Mouse (Mus musculus) brown adipose tissue, adult 24 weeks (tissue): ENCODE data around the gene Sarm1. TPM values are rescaled to one million over a fixed set of nuclear protein-coding genes. Genes with fewer than 3 reads are reported as not detected.

Experiments used
- H3K27ac ChIP-seq: fragments of 200-500 bp; replicated peaks from 2 replicates; pipeline ENCODE4 v1.5.1; 2012; ENCODE audit warnings: low read depth, mild to moderate bottlenecking, low read length
- H3K4me1 ChIP-seq: fragments of 200-500 bp; 2 replicates; pipeline ENCODE4 v1.6.1; 2012; ENCODE audit warnings: low read length, mixed read lengths; ENCODE audit not compliant: control insufficient read depth, insufficient read depth, insufficient read length
- H3K4me3 ChIP-seq: fragments of 200-500 bp; 2 replicates; pipeline ENCODE4 v1.5.1; 2012; ENCODE audit warnings: low read depth, mild to moderate bottlenecking, low read length, moderate library complexity; ENCODE audit not compliant: insufficient read depth
- polyA plus RNA-seq: library from polyadenylated mRNA; stranded (reverse); fragments of >200 nt; gene quantifications from 2 replicates; pipeline ENCODE4 v1.2.4, GENCODE M21; 2012; ENCODE audit not compliant: missing spikeins, insufficient read depth, insufficient read length

Gene Sarm1
- polyA plus RNA-seq, 1 experiment = not detected

DNA sequence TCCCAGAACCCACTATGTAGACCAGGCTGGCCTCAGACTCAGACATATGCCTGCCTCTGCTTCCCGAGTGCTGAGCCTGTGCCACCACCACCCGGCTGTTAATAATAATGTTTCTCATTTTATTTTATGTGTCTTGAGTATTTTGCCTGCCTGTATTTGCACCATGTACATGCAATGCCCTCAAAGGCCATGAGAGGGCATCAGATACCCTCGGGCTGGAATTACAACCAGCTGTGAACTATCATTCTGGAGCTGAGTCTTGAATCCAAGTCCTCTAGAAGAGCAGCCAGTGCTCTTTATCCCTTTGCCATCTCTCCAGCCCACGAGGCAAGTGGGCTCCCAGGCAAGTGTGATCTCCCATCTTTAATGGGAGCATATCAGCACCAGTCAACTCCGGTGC is 42.2 kb downstream of the Sarm1 start:
- Histone ChIP-seq H3K27ac (no peak overlapping the region), H3K4me3 (no peak overlapping the region), H3K4me1 (no peaks in the 10 kb centered on the region)

DNA sequence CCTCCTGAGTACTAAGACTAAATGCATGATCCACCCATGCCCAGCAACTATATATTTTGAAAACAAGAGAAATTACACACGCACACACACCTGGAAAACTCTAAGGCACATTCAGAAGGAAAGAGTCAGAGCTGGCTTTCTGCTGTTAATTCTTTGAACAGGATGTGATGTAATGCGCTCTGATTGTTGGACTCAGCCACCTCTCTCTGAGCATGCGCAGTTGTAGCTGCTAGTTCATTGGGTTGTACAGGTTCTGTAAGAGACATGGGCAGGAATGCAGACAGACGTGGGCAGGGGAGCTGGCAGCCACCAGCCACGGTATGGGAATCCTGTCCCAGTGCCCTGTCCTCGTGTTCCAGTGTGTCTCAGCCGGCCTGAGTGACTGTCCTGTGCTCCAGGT is 43.3 kb downstream of the Sarm1 start:
- H3K4me3 ChIP-seq = no peak overlapping the region
- H3K4me1 ChIP-seq = no peaks in the 10 kb centered on the region
- H3K27ac ChIP-seq = no peak overlapping the region

DNA sequence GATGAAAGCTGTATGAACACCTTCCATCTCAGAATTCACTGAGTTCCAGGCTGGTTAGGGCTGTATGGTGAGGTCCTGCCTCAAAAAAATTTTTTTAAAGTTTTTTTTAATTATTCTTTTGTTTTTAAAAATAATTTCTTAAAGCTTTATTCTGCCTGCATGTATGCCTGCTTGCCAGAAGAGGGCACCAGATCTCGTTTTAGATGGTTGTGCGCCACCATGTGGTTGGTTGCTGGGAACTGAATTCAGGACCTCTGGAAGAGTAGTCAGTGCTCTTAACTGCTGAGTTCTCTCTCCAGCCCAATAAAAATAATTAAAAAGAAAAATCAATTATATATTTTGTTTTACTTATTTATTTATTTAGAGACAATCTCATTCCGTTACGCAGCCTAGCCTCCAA is 43.9 kb downstream of the Sarm1 start:
- Histone ChIP-seq H3K27ac (no peak overlapping the region), H3K4me1 (no peaks in the 10 kb centered on the region), H3K4me3 (no peak overlapping the region)

DNA sequence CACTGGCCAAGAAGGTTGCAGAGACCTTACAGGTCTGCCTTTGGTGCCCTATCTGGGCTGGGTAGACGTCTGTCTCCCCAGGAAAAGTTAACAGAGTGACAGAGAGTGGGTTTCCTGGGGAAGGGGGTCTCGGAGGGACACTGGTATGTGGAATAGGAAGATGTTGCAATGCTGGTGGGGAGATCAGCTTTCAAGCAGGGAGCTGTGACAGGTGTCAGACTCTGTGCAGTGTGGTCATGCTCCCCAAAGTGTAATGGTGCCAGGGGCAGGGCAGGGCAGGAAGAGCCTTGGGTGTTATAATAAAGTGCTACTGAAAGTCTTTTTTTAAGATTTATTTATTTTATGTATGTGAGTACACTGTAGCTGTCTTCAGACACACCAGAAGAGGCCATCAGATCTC is 47.2 kb downstream of the Sarm1 start:
- Histone ChIP-seq H3K27ac (no peak overlapping the region), H3K4me3 (no peak overlapping the region), H3K4me1 (no peaks in the 10 kb centered on the region)

DNA sequence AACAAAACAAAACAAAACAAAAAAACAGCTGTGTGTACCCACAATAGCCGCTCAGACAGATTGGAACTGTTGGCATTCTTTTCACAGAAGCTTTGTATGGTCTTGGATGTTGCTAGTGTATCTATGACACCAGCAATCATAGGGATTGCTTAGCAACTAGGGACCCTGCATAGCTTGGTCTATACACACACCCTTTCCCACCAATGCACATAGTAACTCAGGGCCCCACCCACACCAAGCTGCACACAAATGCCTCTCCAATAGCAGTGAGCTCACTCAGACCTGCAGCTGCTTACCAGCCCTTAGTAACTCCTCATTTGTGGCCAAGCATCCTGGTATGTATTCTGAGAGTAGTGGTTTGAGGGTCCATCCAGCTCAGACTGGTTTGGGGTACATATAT is 49.3 kb downstream of the Sarm1 start:
- Histone ChIP-seq H3K4me1 (no peaks in the 10 kb centered on the region), H3K4me3 (no peak overlapping the region), H3K27ac (no peak overlapping the region)

DNA sequence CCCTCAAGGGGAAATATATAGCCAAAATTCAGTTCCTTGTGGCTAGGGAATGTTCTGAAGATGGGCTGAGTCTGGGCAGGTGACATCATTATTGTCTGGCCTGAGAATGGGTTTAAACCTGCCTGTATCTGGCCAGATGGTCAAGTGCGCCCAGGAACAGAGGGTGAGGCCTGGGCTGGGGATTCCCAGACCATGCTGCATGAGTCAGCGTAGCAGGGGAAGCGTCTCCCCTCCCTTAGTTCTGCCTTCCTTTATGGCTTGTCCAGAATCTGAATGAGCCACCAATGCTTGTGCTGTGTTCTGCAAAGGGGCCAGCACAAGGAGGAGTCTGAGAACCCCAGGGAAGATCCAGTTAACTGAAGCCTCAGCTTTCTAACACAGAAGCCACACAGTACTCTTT is 50.4 kb downstream of the Sarm1 start:
- H3K4me3 ChIP-seq = no peak overlapping the region
- H3K27ac ChIP-seq = no peak overlapping the region
- H3K4me1 ChIP-seq = no peaks in the 10 kb centered on the region

DNA sequence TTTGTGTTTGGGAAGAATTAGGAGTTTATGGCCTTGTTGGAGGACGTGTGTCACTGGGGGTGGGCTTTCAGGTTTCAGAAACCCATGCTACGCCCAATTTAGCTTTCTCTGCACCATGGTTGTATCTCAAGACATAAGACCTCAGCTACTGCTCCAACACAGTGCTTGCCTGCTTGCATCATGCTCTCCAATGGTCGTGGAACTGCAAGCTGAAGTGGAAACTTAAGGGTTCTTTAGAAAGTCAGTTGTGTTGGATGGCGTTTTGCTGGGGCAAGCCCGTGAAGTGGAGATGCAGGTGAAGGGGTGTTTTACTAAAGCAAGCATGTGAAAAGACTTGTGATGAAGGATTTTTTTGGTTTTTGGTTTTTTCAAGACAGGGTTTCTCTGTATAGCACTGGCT is 54.4 kb downstream of the Sarm1 start:
- no peak overlapping the region for H3K27ac ChIP-seq
- H3K4me1 ChIP-seq = no peaks in the 10 kb centered on the region
- H3K4me3 ChIP-seq = no peak overlapping the region

DNA sequence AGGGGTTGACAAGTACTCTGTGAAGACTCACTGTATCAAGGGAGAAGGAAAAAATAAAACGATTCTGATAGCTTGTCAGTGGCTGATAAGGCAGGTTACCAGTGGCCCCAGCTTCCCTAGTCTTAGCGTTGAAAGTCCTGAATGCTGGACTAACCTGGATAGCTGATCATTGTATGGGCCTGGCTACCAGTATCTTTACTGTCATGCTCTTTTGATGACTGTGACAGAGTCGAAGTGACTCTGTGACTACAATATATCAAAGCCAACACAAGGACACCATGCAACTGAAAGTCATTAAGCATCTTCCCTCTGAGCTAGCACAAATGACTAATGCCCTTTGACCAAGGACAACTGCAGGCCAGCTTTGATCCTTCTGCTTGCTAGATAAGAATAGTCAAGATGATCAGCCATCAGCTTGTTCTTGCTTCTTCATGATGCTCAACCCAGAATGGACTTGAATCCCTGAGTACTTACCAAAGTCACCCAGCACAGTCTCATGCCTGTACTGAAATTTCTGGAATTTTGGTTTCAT is 59.1 kb downstream of the Sarm1 start:
- Histone ChIP-seq H3K4me1 (peaks cover 5% of the 10 kb centered on the region), H3K27ac (no peak overlapping the region), H3K4me3 (no peak overlapping the region)

DNA sequence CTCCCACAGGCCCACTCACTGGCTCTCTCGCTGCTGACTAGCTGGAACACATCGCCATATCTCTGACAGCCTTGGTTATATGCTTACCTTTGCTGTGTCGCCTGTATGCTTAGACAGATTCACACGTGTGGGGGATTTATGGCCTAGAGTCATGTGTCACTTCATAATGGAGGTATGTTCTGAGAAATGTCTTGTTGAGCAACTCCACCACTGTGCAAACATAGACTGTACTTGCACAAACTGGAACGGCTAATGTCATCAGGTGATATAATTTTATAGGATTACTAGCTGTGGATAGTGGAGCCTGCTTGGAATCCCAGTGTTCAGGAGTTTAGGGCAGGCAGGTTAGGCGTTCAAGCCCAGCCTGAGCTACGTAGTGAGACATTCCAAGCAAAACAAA is 60.4 kb downstream of the Sarm1 start:
- H3K4me1 ChIP-seq = peaks cover 5% of the 10 kb centered on the region
- no peak overlapping the region for H3K27ac ChIP-seq
- H3K4me3 ChIP-seq = no peak overlapping the region

DNA sequence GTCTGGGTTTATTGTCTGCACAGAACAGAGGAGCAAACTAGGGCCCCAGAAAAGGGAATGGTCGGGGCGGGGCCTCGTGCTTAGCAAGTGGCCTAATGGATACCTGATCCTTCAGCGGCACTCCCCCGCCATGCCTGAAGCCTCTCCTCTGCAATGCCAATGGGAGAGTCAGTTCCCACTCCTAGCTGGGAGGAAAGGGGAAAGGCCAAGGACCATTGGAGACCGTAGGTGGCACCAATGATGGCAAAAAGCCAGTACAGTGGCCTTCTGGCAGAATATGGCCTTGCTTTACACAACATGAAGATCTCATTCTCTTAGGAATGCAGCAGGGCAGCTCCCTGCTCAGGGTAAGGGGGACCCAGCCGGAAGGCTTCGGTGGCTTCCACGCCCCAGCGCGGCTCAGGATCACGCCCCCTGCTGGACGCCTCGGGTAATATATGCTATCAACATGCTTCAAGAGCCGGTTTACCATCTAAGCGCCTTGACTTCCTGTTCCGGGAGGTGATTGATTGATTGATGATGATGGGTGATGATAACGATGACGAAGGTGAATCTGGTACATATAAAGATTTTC is 61.7 kb downstream of the Sarm1 start:
- no peak overlapping the region for H3K4me3 ChIP-seq
- no peak overlapping the region for H3K27ac ChIP-seq
- peaks cover 8% of the 10 kb centered on the region for H3K4me1 ChIP-seq

DNA sequence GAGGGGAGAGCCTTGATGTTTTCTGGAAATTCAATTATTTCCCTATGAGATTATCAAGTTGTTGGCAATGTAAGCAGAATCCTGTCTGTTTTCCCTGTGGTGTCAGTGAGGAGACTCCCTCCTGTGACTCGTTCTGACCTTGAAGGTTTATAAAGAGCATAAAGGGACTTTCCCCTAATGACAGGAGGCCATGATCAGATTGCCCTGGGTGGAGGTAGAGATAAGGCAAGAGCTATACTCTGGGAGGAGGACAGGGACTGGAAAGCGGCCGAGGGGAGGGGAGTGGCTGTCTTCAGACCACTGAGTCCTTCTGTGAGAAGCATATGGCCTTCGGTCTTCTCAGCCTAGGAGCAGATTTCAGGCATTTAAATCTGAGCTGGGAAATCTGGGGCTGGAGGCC is 63.5 kb downstream of the Sarm1 start:
- Histone ChIP-seq H3K27ac (no peak overlapping the region), H3K4me3 (no peak overlapping the region), H3K4me1 (peaks cover 8% of the 10 kb centered on the region)

DNA sequence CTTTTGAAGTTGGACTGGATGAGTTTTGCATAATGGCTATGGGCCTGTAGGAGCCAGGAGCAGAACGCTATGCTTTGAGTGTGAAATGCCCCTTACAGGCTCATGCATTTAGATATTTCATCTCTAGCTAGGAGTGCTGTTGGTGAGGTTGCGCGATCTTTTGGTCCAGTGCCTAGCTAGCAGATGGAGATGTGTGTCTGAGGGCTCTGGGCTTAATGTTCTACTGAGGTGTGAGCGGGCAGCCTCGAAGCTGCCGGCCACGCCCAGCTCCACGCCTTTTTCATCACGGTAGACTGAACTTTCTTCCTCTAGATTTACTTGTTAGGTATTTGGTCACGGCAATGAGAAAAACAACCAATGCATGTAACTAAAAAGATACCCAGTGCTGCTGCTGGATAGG is 66.4 kb downstream of the Sarm1 start:
- H3K4me1 ChIP-seq = peaks cover 8% of the 10 kb centered on the region
- H3K27ac ChIP-seq = no peak overlapping the region
- no peak overlapping the region for H3K4me3 ChIP-seq

DNA sequence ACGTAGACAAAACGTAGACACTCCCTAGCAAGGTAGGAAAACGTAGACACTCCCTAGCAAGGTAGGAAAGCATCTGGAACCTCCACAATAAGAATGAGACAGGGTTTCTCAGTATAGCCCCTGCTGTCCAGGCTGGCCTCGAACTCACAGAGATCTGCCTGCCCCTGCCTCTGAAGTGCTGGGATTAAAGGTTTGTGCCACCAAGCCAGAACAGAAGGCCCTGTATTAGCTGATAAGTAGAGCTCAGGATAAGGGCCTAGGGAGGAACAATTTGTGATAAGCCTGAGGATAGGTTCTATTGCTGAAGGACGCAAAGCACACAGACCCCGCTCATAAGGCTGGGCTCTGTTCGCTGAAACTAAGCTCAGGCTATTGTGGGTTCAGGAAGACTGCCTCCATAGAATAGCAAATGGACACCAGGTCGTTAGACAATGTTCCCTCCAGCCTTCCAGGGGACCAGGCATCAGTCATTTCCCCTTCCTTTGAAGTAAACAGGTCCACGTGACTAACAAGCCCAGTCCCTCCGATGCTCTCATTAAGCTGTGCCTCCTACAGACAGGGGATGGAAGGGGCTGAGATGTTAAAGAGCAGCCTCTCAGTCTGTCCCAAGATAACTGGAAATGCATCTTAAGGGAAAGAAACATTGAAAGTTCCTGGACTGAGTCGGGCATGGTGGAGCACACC is 67.2 kb downstream of the Sarm1 start:
- peaks cover 3% of the 10 kb centered on the region; the same call in 1 of the 2 replicates for H3K4me1 ChIP-seq
- H3K27ac ChIP-seq = no peak overlapping the region
- no peak overlapping the region for H3K4me3 ChIP-seq

DNA sequence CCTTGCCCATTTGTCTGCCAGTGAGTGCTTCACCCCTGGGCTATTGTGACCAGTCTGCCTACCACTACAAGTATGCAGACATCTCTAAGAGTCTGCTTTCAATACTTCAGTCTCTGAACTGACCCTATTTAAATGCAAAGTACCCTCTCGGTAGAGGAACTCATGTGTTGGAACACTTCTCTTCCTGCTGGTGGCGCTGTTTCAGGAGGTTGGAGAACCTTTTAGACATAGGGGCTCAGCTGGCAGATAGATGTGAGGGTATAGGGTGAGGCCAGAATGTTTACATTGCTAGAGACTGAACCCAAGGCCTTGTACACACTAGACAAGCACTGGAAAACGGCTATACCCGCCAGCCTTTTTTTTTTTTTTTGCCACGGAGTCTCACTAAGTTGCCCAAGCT is 69.2 kb downstream of the Sarm1 start:
- Histone ChIP-seq H3K27ac (no peak overlapping the region), H3K4me3 (no peak overlapping the region), H3K4me1 (peaks cover 3% of the 10 kb centered on the region; the same call in 1 of the 2 replicates)

DNA sequence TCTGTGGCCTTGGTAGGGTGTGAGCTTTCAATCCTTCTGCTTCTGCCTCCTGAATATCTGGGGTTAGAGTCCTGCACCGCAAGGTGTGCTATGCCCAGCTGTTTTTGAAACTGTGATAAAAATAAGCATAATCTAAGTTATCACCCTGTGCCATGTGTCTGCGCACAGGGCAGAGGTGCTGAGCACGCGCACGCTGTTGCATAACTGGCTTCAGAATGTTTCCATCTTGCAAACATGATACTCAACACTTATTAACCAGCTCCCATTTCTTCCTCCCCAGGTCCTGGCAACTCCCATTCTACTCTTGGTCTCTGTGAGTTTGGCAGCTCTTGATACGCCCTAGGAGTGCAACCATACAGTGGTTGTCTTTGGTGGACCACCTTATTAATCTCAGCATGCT is 69.9 kb downstream of the Sarm1 start:
- Histone ChIP-seq H3K27ac (no peak overlapping the region), H3K4me3 (no peak overlapping the region), H3K4me1 (peaks cover 3% of the 10 kb centered on the region; the same call in 1 of the 2 replicates)

DNA sequence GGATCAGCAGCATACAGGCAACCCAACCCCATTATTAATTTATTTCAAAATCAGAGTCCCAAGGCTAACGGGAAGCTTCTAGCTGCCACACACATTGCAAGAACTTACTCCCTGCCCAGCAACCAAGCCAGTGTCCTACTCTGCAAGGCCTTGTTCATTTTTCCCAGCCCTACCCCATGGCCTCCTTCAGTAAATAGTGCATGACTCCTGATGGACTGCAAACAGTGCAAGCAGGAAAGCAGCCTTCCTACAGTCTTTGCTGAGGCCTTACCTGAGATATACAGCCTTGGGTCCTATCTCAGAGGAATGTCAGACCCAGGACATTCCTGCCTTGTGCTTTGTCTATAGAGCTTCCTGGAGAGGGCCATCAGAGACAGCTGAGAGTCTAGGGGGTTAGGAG is 72.0 kb downstream of the Sarm1 start:
- H3K27ac ChIP-seq = no peak overlapping the region
- no peaks in the 10 kb centered on the region for H3K4me1 ChIP-seq
- no peak overlapping the region for H3K4me3 ChIP-seq
